Mouse (Mus musculus): ENCODE measurements around the gene Akap5. TPM values are rescaled to one million over a fixed set of nuclear protein-coding genes. Genes with fewer than 3 reads are reported as not detected.

Akap5 gene
- polyA plus RNA-seq (2014; fragmentation: Nextera tagmentation; extraction: Ambion mirVana), result 8.7 and 8.8 TPM in 2 replicates

- Histone ChIP-seq H3K4me2 (ENCODE audit: low read length) (peak within 1 kb of the TSS; percentile 79), H3K36me3 (ENCODE audit: control insufficient read depth, insufficient read depth, low read length) (peaks cover 21% of the 10 kb centered on the region), H3K27ac (replicated peaks; ENCODE audit: low read depth, low read length) (peak within 1 kb of the TSS; percentile 71), H3K9me3 (ENCODE audit: control insufficient read depth, low read length) (no peaks in the 10 kb centered on the region), H3K4me1 (ENCODE audit: control insufficient read depth, insufficient read depth, low read length) (no peaks in the 10 kb centered on the region), H3K27me3 (ENCODE audit: control insufficient read depth, insufficient read depth, low read length) (no peaks in the 10 kb centered on the region), H3K9ac (replicated peaks; ENCODE audit: low read length) (peak within 1 kb of the TSS; percentile 68), H3K4me3 (replicated peaks; ENCODE audit: low read depth, low read length) (peak within 1 kb of the TSS; percentile 59)
- peak; percentile 91 for DNase-seq
- WGBS, result 2% methylated on average over 51 of the region's 53 CpGs
- peak; percentile 99 for ATAC-seq (ENCODE audit: low FRiP score, low TSS enrichment)
Measured at GRCm38 (mm10) chr12:76324679-76325431, at the start of gene Akap5. Gene Akap5 (plus strand): TSS chr12:76324891.

- Histone ChIP-seq H3K4me2 (ENCODE audit: low read length) (no peak overlapping the region), H3K4me1 (ENCODE audit: control insufficient read depth, insufficient read depth, low read length) (no peaks in the 10 kb centered on the region), H3K27ac (replicated peaks; ENCODE audit: low read depth, low read length) (no peak overlapping the region), H3K27me3 (ENCODE audit: control insufficient read depth, insufficient read depth, low read length) (no peaks in the 10 kb centered on the region), H3K9me3 (ENCODE audit: control insufficient read depth, low read length) (no peaks in the 10 kb centered on the region), H3K4me3 (replicated peaks; ENCODE audit: low read depth, low read length) (no peak overlapping the region), H3K36me3 (ENCODE audit: control insufficient read depth, insufficient read depth, low read length) (peaks cover 11% of the 10 kb centered on the region), H3K9ac (replicated peaks; ENCODE audit: low read length) (no peak overlapping the region)
- ATAC-seq (ENCODE audit: low FRiP score, low TSS enrichment) (no peak), DNase-seq (no peak)
- 77% methylated on average over 6 of the region's 6 CpGs for WGBS
Measured at GRCm38 (mm10) chr12:76278209-76278608, 46.5 kb upstream of the Akap5 start.

- WGBS, result 90% methylated on average over 9 of the region's 9 CpGs
- Histone ChIP-seq H3K9me3 (ENCODE audit: control insufficient read depth, low read length) (no peaks in the 10 kb centered on the region), H3K4me3 (replicated peaks; ENCODE audit: low read depth, low read length) (no peak overlapping the region), H3K36me3 (ENCODE audit: control insufficient read depth, insufficient read depth, low read length) (peaks cover 14% of the 10 kb centered on the region), H3K9ac (replicated peaks; ENCODE audit: low read length) (no peak overlapping the region), H3K4me1 (ENCODE audit: control insufficient read depth, insufficient read depth, low read length) (no peaks in the 10 kb centered on the region), H3K27me3 (ENCODE audit: control insufficient read depth, insufficient read depth, low read length) (no peaks in the 10 kb centered on the region), H3K4me2 (ENCODE audit: low read length) (no peak overlapping the region), H3K27ac (replicated peaks; ENCODE audit: low read depth, low read length) (no peak overlapping the region)
- ATAC-seq (ENCODE audit: low FRiP score, low TSS enrichment) (no peak), DNase-seq (no peak)
Measured at GRCm38 (mm10) chr12:76280556-76280955, 44.1 kb upstream of the Akap5 start.

GRCm38 (mm10) chr12:76281111-76281660, 43.5 kb upstream of the Akap5 start:
- Histone ChIP-seq H3K4me1 (ENCODE audit: control insufficient read depth, insufficient read depth, low read length) (no peaks in the 10 kb centered on the region), H3K9ac (replicated peaks; ENCODE audit: low read length) (no peak overlapping the region), H3K36me3 (ENCODE audit: control insufficient read depth, insufficient read depth, low read length) (peaks cover 14% of the 10 kb centered on the region), H3K4me3 (replicated peaks; ENCODE audit: low read depth, low read length) (no peak overlapping the region), H3K9me3 (ENCODE audit: control insufficient read depth, low read length) (no peaks in the 10 kb centered on the region), H3K4me2 (ENCODE audit: low read length) (no peak overlapping the region), H3K27me3 (ENCODE audit: control insufficient read depth, insufficient read depth, low read length) (no peaks in the 10 kb centered on the region), H3K27ac (replicated peaks; ENCODE audit: low read depth, low read length) (no peak overlapping the region)
- ATAC-seq (ENCODE audit: low FRiP score, low TSS enrichment), result no peak
- WGBS, result 91% methylated on average over 2 of the region's 2 CpGs
- no peak for DNase-seq

GRCm38 (mm10) chr12:76282132-76282531, 42.6 kb upstream of the Akap5 start:
- ATAC-seq (ENCODE audit: low FRiP score, low TSS enrichment), result no peak

GRCm38 (mm10) chr12:76282532-76283173, 42.0 kb upstream of the Akap5 start:
- peaks cover 6% of the 10 kb centered on the region for H3K4me1 ChIP-seq (ENCODE audit: control insufficient read depth, insufficient read depth, low read length)
- no peaks in the 10 kb centered on the region for H3K27me3 ChIP-seq (ENCODE audit: control insufficient read depth, insufficient read depth, low read length)
- peaks cover 14% of the 10 kb centered on the region for H3K36me3 ChIP-seq (ENCODE audit: control insufficient read depth, insufficient read depth, low read length)
- no peak overlapping the region for H3K4me2 ChIP-seq (ENCODE audit: low read length)
- no peak overlapping the region for H3K27ac ChIP-seq (replicated peaks; ENCODE audit: low read depth, low read length)
- no peaks in the 10 kb centered on the region for H3K9me3 ChIP-seq (ENCODE audit: control insufficient read depth, low read length)
- DNase-seq (no peak), ATAC-seq (ENCODE audit: low FRiP score, low TSS enrichment) (no peak)
- H3K9ac ChIP-seq (replicated peaks; ENCODE audit: low read length), result no peak overlapping the region
- 81% methylated on average over 17 of the region's 17 CpGs for WGBS
- no peak overlapping the region for H3K4me3 ChIP-seq (replicated peaks; ENCODE audit: low read depth, low read length)

More at GRCm38 (mm10) chr12:76282132-76282531, 42.6 kb upstream of the Akap5 start:
- no peak overlapping the region for H3K9ac ChIP-seq (replicated peaks; ENCODE audit: low read length)
- no peaks in the 10 kb centered on the region for H3K9me3 ChIP-seq (ENCODE audit: control insufficient read depth, low read length)
- peak; percentile 58 for DNase-seq
- H3K4me2 ChIP-seq (ENCODE audit: low read length), result no peak overlapping the region
- H3K36me3 ChIP-seq (ENCODE audit: control insufficient read depth, insufficient read depth, low read length), result peaks cover 14% of the 10 kb centered on the region
- WGBS, result 44% methylated on average over 4 of the region's 4 CpGs
- no peak overlapping the region for H3K27ac ChIP-seq (replicated peaks; ENCODE audit: low read depth, low read length)
- H3K4me3 ChIP-seq (replicated peaks; ENCODE audit: low read depth, low read length), result no peak overlapping the region
- H3K27me3 ChIP-seq (ENCODE audit: control insufficient read depth, insufficient read depth, low read length), result no peaks in the 10 kb centered on the region
- H3K4me1 ChIP-seq (ENCODE audit: control insufficient read depth, insufficient read depth, low read length), result peaks cover under 1% of the 10 kb centered on the region; the same call in 1 of the 2 replicates

- Histone ChIP-seq H3K4me3 (replicated peaks; ENCODE audit: low read depth, low read length) (no peak overlapping the region), H3K4me2 (ENCODE audit: low read length) (no peak overlapping the region), H3K36me3 (ENCODE audit: control insufficient read depth, insufficient read depth, low read length) (peaks cover 14% of the 10 kb centered on the region), H3K27me3 (ENCODE audit: control insufficient read depth, insufficient read depth, low read length) (no peaks in the 10 kb centered on the region), H3K27ac (replicated peaks; ENCODE audit: low read depth, low read length) (no peak overlapping the region), H3K9ac (replicated peaks; ENCODE audit: low read length) (no peak overlapping the region), H3K9me3 (ENCODE audit: control insufficient read depth, low read length) (no peaks in the 10 kb centered on the region), H3K4me1 (ENCODE audit: control insufficient read depth, insufficient read depth, low read length) (peaks cover 11% of the 10 kb centered on the region)
- DNase-seq, result no peak
- no peak for ATAC-seq (ENCODE audit: low FRiP score, low TSS enrichment)
- WGBS, result 93% methylated on average over 6 of the region's 6 CpGs
Measured at GRCm38 (mm10) chr12:76285418-76285817, 39.3 kb upstream of the Akap5 start.

- Histone ChIP-seq H3K4me3 (replicated peaks; ENCODE audit: low read depth, low read length) (no peak overlapping the region), H3K4me2 (ENCODE audit: low read length) (no peak overlapping the region), H3K27ac (replicated peaks; ENCODE audit: low read depth, low read length) (peak overlapping the region; percentile 74), H3K9me3 (ENCODE audit: control insufficient read depth, low read length) (no peaks in the 10 kb centered on the region), H3K27me3 (ENCODE audit: control insufficient read depth, insufficient read depth, low read length) (no peaks in the 10 kb centered on the region), H3K4me1 (ENCODE audit: control insufficient read depth, insufficient read depth, low read length) (peaks cover 11% of the 10 kb centered on the region), H3K9ac (replicated peaks; ENCODE audit: low read length) (no peak overlapping the region), H3K36me3 (ENCODE audit: control insufficient read depth, insufficient read depth, low read length) (peaks cover 22% of the 10 kb centered on the region; the same call in 1 of the 2 replicates)
- DNase-seq, result peak; percentile 63
- WGBS, result 19% methylated on average over 8 of the region's 8 CpGs
- no peak for ATAC-seq (ENCODE audit: low FRiP score, low TSS enrichment)
Measured at GRCm38 (mm10) chr12:76287986-76288385, 36.7 kb upstream of the Akap5 start.

All from midbrain, embryonic 14.5 days (tissue).